Mouse (Mus musculus) cerebellum, adult 11-12 months (tissue): Measurements from ENCODE around the gene Pebp1.
"Not testable (repeated sequence)": the region's sequence is repeated elsewhere in the genome, so short reads cannot be mapped to it uniquely, and the experiment has no call there.

Experiments
- DNase-seq: peaks from one replicate; pipeline ENCODE4 v3.0.0; 2022

Pebp1 gene

GRCm38 (mm10) chr5:117286831-117287822 lies at the start of gene Pebp1:
Gene Pebp1 (minus strand): TSS chr5:117287625.
- DNase-seq, result peak; percentile 94

- DNase-seq, result no peak
Measured at GRCm38 (mm10) chr5:117330457-117330856, 43.0 kb upstream of the Pebp1 start.

- DNase-seq, result no peak
Measured at GRCm38 (mm10) chr5:117326408-117326807, 39.0 kb upstream of the Pebp1 start.

- no peak for DNase-seq
Measured at GRCm38 (mm10) chr5:117323751-117324150, 36.3 kb upstream of the Pebp1 start.

- peak; percentile 45 for DNase-seq
Measured at GRCm38 (mm10) chr5:117318741-117319629, 31.6 kb upstream of the Pebp1 start, which contains the start of gene Vsig10. Gene Vsig10 (plus strand): TSS chr5:117319083.

GRCm38 (mm10) chr5:117314587-117315428 lies 27.4 kb upstream of the Pebp1 start:
- DNase-seq, result no peak

- no peak for DNase-seq
Measured at GRCm38 (mm10) chr5:117313909-117314308, 26.5 kb upstream of the Pebp1 start.

- DNase-seq, result no peak
Measured at GRCm38 (mm10) chr5:117313420-117313819, 26.0 kb upstream of the Pebp1 start.

- no peak for DNase-seq
Measured at GRCm38 (mm10) chr5:117307699-117308098, 20.3 kb upstream of the Pebp1 start.

GRCm38 (mm10) chr5:117306826-117307225 lies 19.4 kb upstream of the Pebp1 start:
- no peak for DNase-seq

GRCm38 (mm10) chr5:117305754-117306153 lies 18.3 kb upstream of the Pebp1 start:
- DNase-seq, result no peak

- peak; percentile 58 for DNase-seq
Measured at GRCm38 (mm10) chr5:117304947-117305346, 17.5 kb upstream of the Pebp1 start.

- DNase-seq, result no peak
Measured at GRCm38 (mm10) chr5:117303691-117304579, 16.5 kb upstream of the Pebp1 start.

- DNase-seq, result no peak
Measured at GRCm38 (mm10) chr5:117302899-117303298, 15.5 kb upstream of the Pebp1 start.

GRCm38 (mm10) chr5:117295011-117295410 lies 7.6 kb upstream of the Pebp1 start:
- no peak for DNase-seq

- not testable (repeated sequence) for DNase-seq
Measured at GRCm38 (mm10) chr5:117293776-117294175, 6.4 kb upstream of the Pebp1 start.

- no peak for DNase-seq
Measured at GRCm38 (mm10) chr5:117292547-117292946, 5.1 kb upstream of the Pebp1 start.

GRCm38 (mm10) chr5:117291312-117291711 lies 3.9 kb upstream of the Pebp1 start:
- DNase-seq, result no peak

GRCm38 (mm10) chr5:117290081-117290480 lies 2.7 kb upstream of the Pebp1 start:
- DNase-seq, result no peak

- DNase-seq, result no peak
Measured at GRCm38 (mm10) chr5:117289646-117290045, 2.2 kb upstream of the Pebp1 start.

GRCm38 (mm10) chr5:117286286-117286685 lies 1.1 kb downstream of the Pebp1 start:
- no peak for DNase-seq
